Mouse (Mus musculus) myocyte (in vitro differentiated cells): ENCODE results near the gene Btbd19. TPM values are rescaled to one million over a fixed set of nuclear protein-coding genes. Genes with fewer than 3 reads are reported as not detected.

Source experiments
- H3K27me3 ChIP-seq: one replicate; pipeline ENCODE4 v1.6.1; 2011; ENCODE audit not compliant: control insufficient read depth, insufficient read depth, insufficient read length
- H3K36me3 ChIP-seq: one replicate; pipeline ENCODE4 v1.6.1; 2011; ENCODE audit not compliant: control insufficient read depth, insufficient read depth
- H3K4me2 ChIP-seq: one replicate; pipeline ENCODE4 v1.6.1; 2011; ENCODE audit warnings: low read depth, control low read depth
- H3K4me3 ChIP-seq: one replicate; pipeline ENCODE4 v1.5.1; 2011; ENCODE audit warnings: mild to moderate bottlenecking, control low read depth, moderate library complexity
- H3K79me2 ChIP-seq: one replicate; pipeline ENCODE4 v1.6.1; 2011; ENCODE audit not compliant: control insufficient read depth, insufficient read depth
- H3ac ChIP-seq: one replicate; pipeline ENCODE4 v1.6.1; 2011; ENCODE audit not compliant: control insufficient read depth, insufficient read length
- CEBPB ChIP-seq: IDR thresholded peaks from 2 replicates; pipeline ENCODE4 v1.6.1; 2011; ENCODE audit warnings: mild to moderate bottlenecking, moderate library complexity; ENCODE audit not compliant: poor library complexity, insufficient read depth, severe bottlenecking
- E2F4 ChIP-seq: IDR thresholded peaks from one replicate; pipeline ENCODE4 v1.6.1; 2011; ENCODE audit warnings: mild to moderate bottlenecking, control low read depth, moderate library complexity; ENCODE audit not compliant: insufficient read depth
- MAX ChIP-seq: IDR thresholded peaks from one replicate; pipeline ENCODE4 v1.6.1; 2011; ENCODE audit warnings: low read depth, mild to moderate bottlenecking, control low read depth
- MYOD1 ChIP-seq, 3 experiments: IDR thresholded peaks; one replicate each; pipeline ENCODE4 v1.6.1; 2011; ENCODE audit warnings: control low read depth in 2 of 3, low read depth in 2 of 3, mild to moderate bottlenecking in 2 of 3, moderate library complexity in 1 of 3; ENCODE audit not compliant: insufficient read length in 2 of 3, control insufficient read depth in 1 of 3
- MYOG ChIP-seq, 3 experiments: IDR thresholded peaks; one replicate each; pipeline ENCODE4 v1.6.1; 2011; ENCODE audit warnings: control low read depth in 2 of 3, low read depth in 2 of 3, mild to moderate bottlenecking in 2 of 3; ENCODE audit not compliant: insufficient read length in 2 of 3, control insufficient read depth in 1 of 3, insufficient read depth in 1 of 3
- POLR2A ChIP-seq: IDR thresholded peaks from one replicate; pipeline ENCODE4 v1.6.1; 2011; ENCODE audit warnings: low read depth, mild to moderate bottlenecking, control low read depth, moderate library complexity; ENCODE audit not compliant: insufficient read length
- POLR2AphosphoS2 ChIP-seq: IDR thresholded peaks from one replicate; pipeline ENCODE4 v1.6.1; 2011; ENCODE audit warnings: low read depth, control low read depth; ENCODE audit not compliant: insufficient read length
- REST ChIP-seq: IDR thresholded peaks from one replicate; pipeline ENCODE4 v1.6.1; 2011; ENCODE audit warnings: mild to moderate bottlenecking, control low read depth, moderate library complexity; ENCODE audit not compliant: insufficient read depth, insufficient read length
- SRF ChIP-seq: IDR thresholded peaks from one replicate; pipeline ENCODE4 v1.6.1; 2011; ENCODE audit warnings: low read depth; ENCODE audit not compliant: control insufficient read depth, insufficient read length
- TCF12 ChIP-seq: IDR thresholded peaks from one replicate; pipeline ENCODE4 v1.6.1; 2011; ENCODE audit warnings: mild to moderate bottlenecking, control low read depth; ENCODE audit not compliant: poor library complexity, insufficient read depth, severe bottlenecking
- TCF3 ChIP-seq: IDR thresholded peaks from one replicate; pipeline ENCODE4 v1.6.1; 2011; ENCODE audit warnings: low read depth, control low read depth; ENCODE audit not compliant: insufficient read length
- USF1 ChIP-seq: IDR thresholded peaks from one replicate; pipeline ENCODE4 v1.6.1; 2011; ENCODE audit warnings: low read depth, mild to moderate bottlenecking, control low read depth, moderate library complexity
- polyA plus RNA-seq: library from polyadenylated mRNA; unstranded; fragments of >200 nt; fragmentation: generic; extraction: Trizol; gene quantifications from one replicate; pipeline ENCODE4 v1.2.1, GENCODE M21; 2012; ENCODE audit warnings: missing spikeins

Btbd19 gene
- polyA plus RNA-seq = 20.2 TPM

DNA sequence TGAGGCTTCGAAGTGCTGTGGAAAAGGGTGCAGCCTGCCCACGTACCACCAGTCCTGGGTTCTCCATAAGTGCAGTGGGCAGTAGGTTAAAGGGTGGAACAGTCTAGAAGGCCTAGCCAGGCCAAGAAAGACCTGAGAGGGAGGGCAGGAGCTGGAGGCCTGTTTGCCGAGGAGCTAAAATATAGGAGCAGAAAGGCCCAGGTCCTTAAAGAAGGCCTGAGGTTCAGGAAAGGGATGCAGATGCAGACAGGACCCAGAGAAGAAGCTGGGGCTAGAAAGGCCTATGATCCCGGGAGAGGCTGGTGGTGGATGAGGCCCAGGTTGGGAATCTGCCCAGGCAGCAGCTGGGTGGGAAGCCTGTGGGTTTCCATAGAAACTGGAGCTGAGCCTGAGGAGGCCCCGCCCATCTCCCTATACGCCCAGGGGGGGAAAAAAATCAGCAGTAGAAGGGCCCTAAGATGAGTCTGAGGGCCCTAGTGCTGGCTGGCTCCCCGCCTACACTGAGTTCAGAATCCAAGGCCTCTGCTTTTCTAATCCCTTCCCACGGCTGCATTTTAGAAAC is at the start of gene Btbd19:
Gene Btbd19, minus strand, starts transcription at position 378 of the 562 bp plus-strand sequence.
- peak in 2 of 3 experiments; percentile 44 to 46 for TF ChIP-seq MYOD1 (IDR thresholded peaks at IDR 0.05; ENCODE audit: control insufficient read depth in 1 of 3, insufficient read length in 2 of 3, low read depth in 2 of 3)
- no peak for TF ChIP-seq USF1
- TF ChIP-seq MYOG (IDR thresholded peaks at IDR 0.05; ENCODE audit: control insufficient read depth in 1 of 3, insufficient read depth in 1 of 3, insufficient read length in 2 of 3, low read depth in 2 of 3) = peak; percentile 26 to 52 (median 33)
- TF ChIP-seq POLR2A = no peak
- no peak for TF ChIP-seq TCF12
- TF ChIP-seq TCF3 = no peak
- TF ChIP-seq POLR2AphosphoS2 = peak; percentile 5
- H3K36me3 ChIP-seq = peaks cover 9% of the 10 kb centered on the region
- peak within 1 kb of the TSS; percentile 20 for H3K4me3 ChIP-seq
- peak within 1 kb of the TSS; percentile 92 for H3K4me2 ChIP-seq
- H3ac ChIP-seq = no peak within 1 kb of the TSS
- H3K79me2 ChIP-seq = peaks cover 7% of the 10 kb centered on the region
- H3K27me3 ChIP-seq = no peaks in the 10 kb centered on the region

DNA sequence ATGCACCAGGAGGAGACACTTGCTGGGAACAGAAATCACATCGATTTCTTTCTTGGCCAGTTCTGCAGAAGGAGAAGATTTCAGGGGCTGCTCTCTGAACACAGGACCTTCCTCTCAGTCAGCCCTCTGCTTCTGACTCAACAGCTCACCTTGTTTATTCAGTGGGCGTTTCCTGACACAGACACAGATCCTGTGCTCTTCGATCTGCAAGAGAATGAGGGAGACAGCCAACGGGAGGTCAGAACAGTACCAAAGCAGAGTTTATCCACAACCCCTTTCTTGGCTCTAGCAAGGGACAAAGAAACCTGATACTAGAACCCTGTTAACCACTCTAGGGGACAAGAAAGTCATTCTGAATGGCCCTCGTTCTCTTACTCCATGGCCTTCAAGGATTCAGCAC is 44.4 kb upstream of the Btbd19 start:
- Histone ChIP-seq H3K4me3 (no peak overlapping the region), H3ac (no peak overlapping the region), H3K36me3 (peaks cover 42% of the 10 kb centered on the region), H3K4me2 (no peak overlapping the region), H3K27me3 (no peaks in the 10 kb centered on the region), H3K79me2 (no peaks in the 10 kb centered on the region)
- TF ChIP-seq MAX (no peak), REST (no peak)

DNA sequence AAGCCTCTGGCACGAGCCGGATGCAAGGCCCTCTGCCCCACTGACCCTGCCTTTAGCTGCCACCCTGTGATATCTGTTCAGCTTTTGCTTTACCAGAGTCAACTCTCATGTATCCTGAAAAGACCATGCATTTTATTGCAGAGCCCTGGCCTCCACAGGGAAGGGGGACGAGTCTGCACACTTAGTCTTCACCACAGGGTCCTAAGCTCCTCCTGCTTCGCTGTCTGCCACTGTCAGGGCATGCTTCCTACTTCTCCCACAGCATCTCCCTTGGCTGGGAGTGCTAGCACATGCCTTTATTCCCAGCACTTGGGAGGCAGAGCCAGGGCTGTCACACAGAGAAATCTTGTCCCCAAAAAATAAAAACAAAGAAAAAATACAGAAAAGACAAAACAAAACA is 35.7 kb upstream of the Btbd19 start:
- no peak overlapping the region for H3K4me3 ChIP-seq
- no peaks in the 10 kb centered on the region for H3K79me2 ChIP-seq
- H3ac ChIP-seq = no peak overlapping the region
- no peak for TF ChIP-seq MAX
- TF ChIP-seq MYOG (IDR thresholded peaks at IDR 0.05; ENCODE audit: control insufficient read depth in 1 of 3, insufficient read depth in 1 of 3, insufficient read length in 2 of 3, low read depth in 2 of 3) = no peak
- no peak for TF ChIP-seq MYOD1 (IDR thresholded peaks at IDR 0.05; ENCODE audit: control insufficient read depth in 1 of 3, insufficient read length in 2 of 3, low read depth in 2 of 3)
- TF ChIP-seq USF1 = no peak
- peaks cover 12% of the 10 kb centered on the region for H3K36me3 ChIP-seq
- H3K4me2 ChIP-seq = no peak overlapping the region
- no peaks in the 10 kb centered on the region for H3K27me3 ChIP-seq

DNA sequence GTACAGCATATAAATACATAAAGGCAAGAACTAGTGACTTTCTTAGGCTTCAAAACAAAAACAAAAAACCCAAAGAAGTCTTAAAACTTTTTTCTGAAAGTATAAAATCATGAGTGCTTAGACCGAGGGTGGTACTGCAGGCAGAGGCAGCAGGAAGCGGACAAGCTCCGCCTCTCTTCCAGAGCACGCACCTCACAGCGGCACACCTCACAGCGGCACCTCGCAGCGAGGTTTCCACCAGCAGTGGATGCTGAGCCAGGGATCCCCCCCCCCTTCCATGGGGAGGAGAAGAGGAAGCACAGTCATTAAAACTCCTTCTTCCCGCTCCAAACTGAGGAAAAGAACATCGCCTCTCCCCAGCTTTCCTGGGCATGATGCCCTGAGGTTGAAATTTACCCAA is 34.1 kb upstream of the Btbd19 start:
- Histone ChIP-seq H3K4me2 (no peak overlapping the region), H3K27me3 (no peaks in the 10 kb centered on the region), H3ac (no peak overlapping the region), H3K79me2 (peaks cover 12% of the 10 kb centered on the region), H3K36me3 (peaks cover 8% of the 10 kb centered on the region), H3K4me3 (no peak overlapping the region)
- TF ChIP-seq USF1 = no peak
- TF ChIP-seq MYOG (IDR thresholded peaks at IDR 0.05; ENCODE audit: control insufficient read depth in 1 of 3, insufficient read depth in 1 of 3, insufficient read length in 2 of 3, low read depth in 2 of 3) = no peak
- TF ChIP-seq REST = no peak
- TF ChIP-seq E2F4 = no peak
- no peak for TF ChIP-seq SRF
- no peak for TF ChIP-seq CEBPB
- no peak for TF ChIP-seq POLR2AphosphoS2
- no peak for TF ChIP-seq TCF12
- TF ChIP-seq MAX = no peak
- no peak for TF ChIP-seq TCF3
- TF ChIP-seq POLR2A = no peak

DNA sequence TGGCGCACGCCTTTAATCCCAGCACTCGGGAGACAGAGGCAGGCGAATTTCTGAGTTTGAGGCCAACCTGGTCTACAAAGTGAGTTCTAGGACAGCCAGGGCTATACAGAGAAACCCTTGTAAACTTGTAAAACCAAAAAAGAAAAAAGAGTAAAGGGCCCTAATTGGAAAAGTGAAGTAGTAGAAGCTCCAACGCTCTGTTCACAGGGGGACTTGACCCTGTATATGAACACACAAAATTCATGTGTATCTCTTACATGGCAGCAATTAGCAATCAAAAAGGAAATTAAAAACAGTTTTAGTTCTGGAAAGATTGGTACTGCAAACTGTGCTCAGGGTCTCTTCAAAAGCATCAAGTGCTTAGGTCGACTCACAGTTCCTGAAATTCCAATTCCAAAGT is 30.8 kb upstream of the Btbd19 start:
- Histone ChIP-seq H3ac (peak overlapping the region; percentile 91), H3K4me2 (peak overlapping the region; percentile 47), H3K27me3 (no peaks in the 10 kb centered on the region), H3K4me3 (peak overlapping the region; percentile 92), H3K79me2 (peaks cover 36% of the 10 kb centered on the region), H3K36me3 (peaks cover 31% of the 10 kb centered on the region)
- TF ChIP-seq POLR2AphosphoS2 = no peak
- no peak for TF ChIP-seq MYOD1 (IDR thresholded peaks at IDR 0.05; ENCODE audit: control insufficient read depth in 1 of 3, insufficient read length in 2 of 3, low read depth in 2 of 3)
- TF ChIP-seq MYOG (IDR thresholded peaks at IDR 0.05; ENCODE audit: control insufficient read depth in 1 of 3, insufficient read depth in 1 of 3, insufficient read length in 2 of 3, low read depth in 2 of 3) = no peak
